ENCODE assay signal across 8 mouse cellular contexts in the genomic region with DNA sequence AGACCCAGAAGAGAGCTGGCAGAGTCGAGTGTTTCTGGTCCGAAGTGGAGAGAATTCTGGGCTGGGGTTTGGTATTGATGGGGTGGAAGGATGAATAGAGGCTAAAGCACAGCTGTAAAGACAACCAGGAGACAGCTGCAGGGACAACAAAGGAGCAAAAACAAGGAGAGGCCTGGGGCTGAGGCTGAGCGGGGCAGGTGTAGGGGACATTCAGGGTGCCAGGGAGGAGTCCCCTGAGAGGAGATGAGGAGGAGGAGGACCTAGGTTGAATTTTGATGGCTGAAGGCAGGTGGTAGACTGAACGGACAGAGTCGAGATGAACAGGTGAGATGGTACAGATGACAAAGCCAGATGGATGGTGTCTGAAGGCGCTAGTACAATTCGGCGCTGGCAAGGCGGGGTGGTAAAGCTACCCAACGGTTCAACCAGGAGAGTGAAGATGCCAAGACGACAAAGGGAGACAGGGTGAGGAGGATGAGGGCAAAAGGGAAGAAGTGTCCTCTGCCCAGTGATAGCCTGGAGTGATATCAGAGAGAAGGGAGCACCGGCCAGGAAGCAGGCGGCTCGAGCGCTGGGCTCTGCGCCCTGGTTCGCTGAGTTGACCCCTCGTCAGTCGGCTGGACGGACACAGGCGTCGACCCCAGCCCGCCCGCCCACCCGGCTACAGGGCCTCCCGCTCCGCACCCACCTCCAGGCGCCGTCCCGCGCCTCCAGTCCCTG. TPM values are rescaled to one million over a fixed set of nuclear protein-coding genes. Genes with fewer than 3 reads are reported as not detected.
DNase-seq lines count a peak whose midpoint lies in the region; ATAC-seq lines count a peak whose summit lies in the region.

No protein-coding gene starts in this region.

- H3K9ac ChIP-seq in kidney, embryonic 16.5 days (replicated peaks; ENCODE audit: low read length) = peak overlapping the region; percentile 87
- peak overlapping the region; percentile 76 for H3K9ac ChIP-seq in embryonic facial prominence, embryonic 11.5 days (replicated peaks; ENCODE audit: low read length)
- H3K9ac ChIP-seq in hindbrain, embryonic 15.5 days = peak overlapping the region; percentile 81
- peak overlapping the region; percentile 91 for H3K9ac ChIP-seq in midbrain, embryonic 16.5 days (ENCODE audit: low read depth, low read length)

- peaks cover 16% of the 10 kb centered on the region for H3K36me3 ChIP-seq in kidney, embryonic 16.5 days (ENCODE audit: insufficient read depth, low read length)
- H3K36me3 ChIP-seq in embryonic facial prominence, embryonic 11.5 days (replicated peaks; ENCODE audit: control insufficient read depth, insufficient read depth, low read depth, low read length) = no peaks in the 10 kb centered on the region
- peaks cover 29% of the 10 kb centered on the region for H3K36me3 ChIP-seq in hindbrain, embryonic 15.5 days
- peaks cover 18% of the 10 kb centered on the region; the same call in 1 of the 2 replicates for H3K36me3 ChIP-seq in midbrain, embryonic 16.5 days (ENCODE audit: control insufficient read depth, insufficient read depth, low read length)

- peaks cover 9% of the 10 kb centered on the region for H3K4me1 ChIP-seq in kidney, embryonic 16.5 days (ENCODE audit: insufficient read depth, low read length)
- H3K4me1 ChIP-seq in embryonic facial prominence, embryonic 11.5 days (ENCODE audit: control insufficient read depth, insufficient read depth, low read length) = peaks cover 2% of the 10 kb centered on the region; the same call in 1 of the 2 replicates
- H3K4me1 ChIP-seq in hindbrain, embryonic 15.5 days (replicated peaks) = peaks cover 21% of the 10 kb centered on the region
- H3K4me1 ChIP-seq in midbrain, embryonic 16.5 days (ENCODE audit: control insufficient read depth, insufficient read depth, low read length) = peaks cover 25% of the 10 kb centered on the region

- H3K4me2 ChIP-seq in kidney, embryonic 16.5 days (replicated peaks; ENCODE audit: low read depth, low read length) = peak overlapping the region; percentile 91
- H3K4me2 ChIP-seq in embryonic facial prominence, embryonic 11.5 days (ENCODE audit: low read depth, low read length) = peak overlapping the region; percentile 84
- peak overlapping the region; percentile 72 for H3K4me2 ChIP-seq in hindbrain, embryonic 15.5 days
- peak overlapping the region; percentile 79 for H3K4me2 ChIP-seq in midbrain, embryonic 16.5 days (ENCODE audit: low read length)

- H3K27me3 ChIP-seq in kidney, embryonic 16.5 days (ENCODE audit: insufficient read depth, low read length) = no peaks in the 10 kb centered on the region
- no peaks in the 10 kb centered on the region for H3K27me3 ChIP-seq in embryonic facial prominence, embryonic 11.5 days (ENCODE audit: control insufficient read depth, insufficient read depth, low read length)
- H3K27me3 ChIP-seq in hindbrain, embryonic 15.5 days = no peaks in the 10 kb centered on the region
- H3K27me3 ChIP-seq in midbrain, embryonic 16.5 days (ENCODE audit: control insufficient read depth, insufficient read depth, low read depth, low read length) = no peaks in the 10 kb centered on the region

- peak; percentile 4; the same call in 1 of the 2 replicates for ATAC-seq in kidney, embryonic 16.5 days (ENCODE audit: low FRiP score, low TSS enrichment)
- ATAC-seq in embryonic facial prominence, embryonic 11.5 days (replicated peaks; ENCODE audit: insufficient number of reproducible peaks, low FRiP score, low TSS enrichment, low read depth) = peak; percentile 4
- no peak; the same call in 1 of the 2 replicates for ATAC-seq in hindbrain, embryonic 15.5 days (ENCODE audit: low FRiP score, low read depth)
- ATAC-seq in midbrain, embryonic 16.5 days = peak; percentile 66

- intact Hi-C loops in left cerebral cortex, postnatal 10 days (cut with DNase I) = loop anchor here (10.0 kb wide), 1 partner anchor 199 kb away; no protein-coding TSS in a partner anchor

- WGBS in kidney, embryonic 16.5 days = 6% methylated on average over 27 of the region's 31 CpGs
- WGBS in embryonic facial prominence, embryonic 11.5 days = 22% methylated on average over 15 of the region's 31 CpGs
- 4% methylated on average over 30 of the region's 31 CpGs for WGBS in hindbrain, embryonic 15.5 days
- WGBS in midbrain, embryonic 16.5 days = 11% methylated on average over 18 of the region's 31 CpGs

- peak overlapping the region; percentile 63; the same call in 1 of the 2 replicates for H3K27ac ChIP-seq in kidney, embryonic 16.5 days (ENCODE audit: low read length)
- H3K27ac ChIP-seq in embryonic facial prominence, embryonic 11.5 days (replicated peaks; ENCODE audit: low read depth, low read length) = no peak overlapping the region
- H3K27ac ChIP-seq in hindbrain, embryonic 15.5 days (replicated peaks) = peak overlapping the region; percentile 82
- H3K27ac ChIP-seq in midbrain, embryonic 16.5 days (ENCODE audit: low read length) = peak overlapping the region; percentile 86

- DNase-seq in kidney, postnatal 36 days = no peak
- DNase-seq in embryonic facial prominence, embryonic 11.5 days (ENCODE audit: low spot score) = no peak
- DNase-seq in frontal cortex, postnatal 14 days (ENCODE audit: low spot score in 2 of 2) = no peak
- no peak for DNase-seq in kidney, adult 18-20 months
- no peak for DNase-seq in left cerebral cortex, postnatal 10 days (ENCODE audit: extremely low spot score in 1 of 2, low spot score in 2 of 2)

- peak overlapping the region; percentile 61 for H3K4me3 ChIP-seq in kidney, embryonic 16.5 days (ENCODE audit: low read length)
- H3K4me3 ChIP-seq in embryonic facial prominence, embryonic 11.5 days (ENCODE audit: low read depth, low read length) = peak overlapping the region; percentile 53
- peak overlapping the region; percentile 62 for H3K4me3 ChIP-seq in hindbrain, embryonic 15.5 days
- H3K4me3 ChIP-seq in midbrain, embryonic 16.5 days (ENCODE audit: low read depth, low read length) = peak overlapping the region; percentile 69

- H3K9me3 ChIP-seq in kidney, embryonic 16.5 days (ENCODE audit: low read length) = no peaks in the 10 kb centered on the region
- no peaks in the 10 kb centered on the region for H3K9me3 ChIP-seq in embryonic facial prominence, embryonic 11.5 days (replicated peaks; ENCODE audit: control insufficient read depth, low read length)
- no peaks in the 10 kb centered on the region for H3K9me3 ChIP-seq in hindbrain, embryonic 15.5 days
- H3K9me3 ChIP-seq in midbrain, embryonic 16.5 days (replicated peaks; ENCODE audit: control insufficient read depth, low read length, poor library complexity, severe bottlenecking) = no peaks in the 10 kb centered on the region

RNA-seq across cellular contexts. Expression of gene Tigd3, which starts 0.5 kb away (rescaled TPM):
- polyA plus RNA-seq in kidney, embryonic 16.5 days (2015; fragmentation: Nextera tagmentation; extraction: Ambion mirVana) = 3.7 and 4.4 TPM in 2 replicates
- 4.0 and 4.3 TPM in 2 replicates for polyA plus RNA-seq in embryonic facial prominence, embryonic 11.5 days (2014; fragmentation: Nextera tagmentation; extraction: Ambion mirVana)
- 10.7 and 11.7 TPM in 2 replicates for polyA plus RNA-seq in hindbrain, embryonic 15.5 days (2015; fragmentation: Nextera tagmentation; extraction: Ambion mirVana)
- 13.4 and 14.6 TPM in 2 replicates for polyA plus RNA-seq in midbrain, embryonic 16.5 days (2015; fragmentation: Nextera tagmentation; extraction: Ambion mirVana)
- 1 to 10 TPM; 6.5 to 8.1 TPM for total RNA-seq in left cerebral cortex, postnatal 10 days (2021)

RNA-seq across cellular contexts. Expression of gene Slc25a45, which starts 15.8 kb away (rescaled TPM):
- polyA plus RNA-seq in kidney, embryonic 16.5 days (2015; fragmentation: Nextera tagmentation; extraction: Ambion mirVana) = 14.8 and 15.7 TPM in 2 replicates
- polyA plus RNA-seq in embryonic facial prominence, embryonic 11.5 days (2014; fragmentation: Nextera tagmentation; extraction: Ambion mirVana) = 0.87 and 1.1 TPM in 2 replicates
- polyA plus RNA-seq in hindbrain, embryonic 15.5 days (2015; fragmentation: Nextera tagmentation; extraction: Ambion mirVana) = 2.6 TPM in 2 replicates
- 2.0 and 2.2 TPM in 2 replicates for polyA plus RNA-seq in midbrain, embryonic 16.5 days (2015; fragmentation: Nextera tagmentation; extraction: Ambion mirVana)
- total RNA-seq in left cerebral cortex, postnatal 10 days (2021) = 1 to 10 TPM; 3.4 to 3.8 TPM

RNA-seq across cellular contexts. Expression of gene Frmd8, which starts 18.4 kb away (rescaled TPM):
- 50.6 and 52.9 TPM in 2 replicates for polyA plus RNA-seq in kidney, embryonic 16.5 days (2015; fragmentation: Nextera tagmentation; extraction: Ambion mirVana)
- polyA plus RNA-seq in embryonic facial prominence, embryonic 11.5 days (2014; fragmentation: Nextera tagmentation; extraction: Ambion mirVana) = 15.8 and 17.6 TPM in 2 replicates
- 17.6 and 18.0 TPM in 2 replicates for polyA plus RNA-seq in hindbrain, embryonic 15.5 days (2015; fragmentation: Nextera tagmentation; extraction: Ambion mirVana)
- 14.7 and 16.5 TPM in 2 replicates for polyA plus RNA-seq in midbrain, embryonic 16.5 days (2015; fragmentation: Nextera tagmentation; extraction: Ambion mirVana)
- total RNA-seq in left cerebral cortex, postnatal 10 days (2021) = 10 to 100 TPM; 10.7 to 12.4 TPM

RNA-seq across cellular contexts. Expression of gene Dpf2, which starts 19.4 kb away (rescaled TPM):
- 185 and 188 TPM in 2 replicates for polyA plus RNA-seq in kidney, embryonic 16.5 days (2015; fragmentation: Nextera tagmentation; extraction: Ambion mirVana)
- polyA plus RNA-seq in embryonic facial prominence, embryonic 11.5 days (2014; fragmentation: Nextera tagmentation; extraction: Ambion mirVana) = 202 and 213 TPM in 2 replicates
- 111 and 113 TPM in 2 replicates for polyA plus RNA-seq in hindbrain, embryonic 15.5 days (2015; fragmentation: Nextera tagmentation; extraction: Ambion mirVana)
- polyA plus RNA-seq in midbrain, embryonic 16.5 days (2015; fragmentation: Nextera tagmentation; extraction: Ambion mirVana) = 105 and 121 TPM in 2 replicates
- total RNA-seq in left cerebral cortex, postnatal 10 days (2021) = 10 to 100 TPM; 76.8 to 80.7 TPM

RNA-seq across cellular contexts. Expression of gene Cdc42ep2, which starts 31.2 kb away (rescaled TPM):
- polyA plus RNA-seq in kidney, embryonic 16.5 days (2015; fragmentation: Nextera tagmentation; extraction: Ambion mirVana) = 16.5 and 17.3 TPM in 2 replicates
- polyA plus RNA-seq in embryonic facial prominence, embryonic 11.5 days (2014; fragmentation: Nextera tagmentation; extraction: Ambion mirVana) = 2.4 and 2.7 TPM in 2 replicates
- 19.0 and 20.3 TPM in 2 replicates for polyA plus RNA-seq in hindbrain, embryonic 15.5 days (2015; fragmentation: Nextera tagmentation; extraction: Ambion mirVana)
- polyA plus RNA-seq in midbrain, embryonic 16.5 days (2015; fragmentation: Nextera tagmentation; extraction: Ambion mirVana) = 16.0 and 20.4 TPM in 2 replicates
- 1 to 10 TPM; 8.3 to 9.8 TPM for total RNA-seq in left cerebral cortex, postnatal 10 days (2021)
